Comparison of ENCODE assay signal across 29 mouse cellular contexts in the genomic region with DNA sequence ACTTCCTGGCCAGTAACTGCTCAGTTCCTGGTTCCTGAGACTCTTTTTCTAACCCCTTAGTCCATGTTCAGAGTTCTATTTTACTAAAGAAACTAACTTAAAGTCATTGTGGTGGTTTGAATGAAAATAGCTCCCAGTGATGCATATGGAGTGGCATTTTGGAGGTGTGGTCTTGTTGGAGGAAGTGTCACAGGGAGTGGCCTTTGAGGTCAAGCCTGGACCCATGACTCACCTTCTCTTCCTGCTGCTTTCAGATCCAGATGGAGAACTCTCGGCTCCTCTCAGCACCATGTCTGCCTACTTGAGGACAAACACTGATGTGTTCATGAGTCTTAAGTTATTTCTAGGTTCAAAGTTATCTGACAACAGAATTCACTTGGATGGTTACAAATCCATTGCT.
DNase-seq lines count a peak whose midpoint lies in the region; ATAC-seq and TF ChIP-seq lines count a peak whose summit lies in the region.
"Had no signal": no experiment of that assay in that cellular context is flagged by ENCODE, and none has a peak within 500 bp of the region (broad histone marks: within the 10 kb centered on the region; RNA-seq: fewer than 3 reads in every experiment).

No protein-coding gene starts in this region.

- TF ChIP-seq CTCF in embryonic fibroblast, embryonic 13.5 days (IDR thresholded peaks at IDR 0.05; ENCODE audit: borderline replicate concordance, insufficient read depth, low read length), result no peak
- no peak for TF ChIP-seq CTCF in stomach, postnatal 0 days (IDR thresholded peaks at IDR 0.05; ENCODE audit: low read depth)

- ATAC-seq in stomach, postnatal 0 days (ENCODE audit: low FRiP score, low TSS enrichment), result 0 out of 2 replicates have a peak, but pooled peaks have one; percentile 56
- ATAC-seq: forebrain, embryonic 13.5 days; forebrain, postnatal 0 days; hindbrain, postnatal 0 days; inflammation-experienced regulatory T-cells, adult 6 months; intestine, embryonic 16.5 days had no signal

- no peaks in the 10 kb centered on the region for H3K36me3 ChIP-seq in stomach, postnatal 0 days (ENCODE audit: control insufficient read depth, insufficient read depth, low read length)
- H3K36me3 ChIP-seq: embryonic facial prominence, embryonic 12.5 days; embryonic facial prominence, embryonic 15.5 days; forebrain, embryonic 10.5 days; heart, embryonic 10.5 days; heart, embryonic 13.5 days had no signal

- TF ChIP-seq EP300 in stomach, postnatal 0 days (optimal IDR thresholded peaks at IDR 0.05), result no peak

- WGBS in stomach, postnatal 0 days, result 38% methylated on average over 1 of the region's 1 CpGs

- H3K27me3 ChIP-seq in stomach, postnatal 0 days (ENCODE audit: control insufficient read depth, insufficient read depth, low read length), result no peaks in the 10 kb centered on the region
- H3K27me3 ChIP-seq: embryonic facial prominence, embryonic 12.5 days; embryonic facial prominence, embryonic 15.5 days; forebrain, embryonic 13.5 days; heart, embryonic 13.5 days had no signal

- H3K4me1 ChIP-seq in embryonic fibroblast, embryonic 13.5 days (ENCODE audit: control insufficient read depth, insufficient read depth, low read length), result no peaks in the 10 kb centered on the region; the same call in 1 of the 2 replicates
- no peaks in the 10 kb centered on the region for H3K4me1 ChIP-seq in stomach, postnatal 0 days (replicated peaks; ENCODE audit: control insufficient read depth, insufficient read depth)
- H3K4me1 ChIP-seq: embryonic facial prominence, embryonic 12.5 days; embryonic facial prominence, embryonic 15.5 days; forebrain, embryonic 10.5 days; forebrain, embryonic 13.5 days; heart, embryonic 10.5 days; heart, embryonic 13.5 days had no signal

- no peak overlapping the region for H3K4me3 ChIP-seq in embryonic fibroblast, embryonic 13.5 days (ENCODE audit: insufficient read depth, low read length)
- H3K4me3 ChIP-seq in stomach, postnatal 0 days (ENCODE audit: low read depth, low read length), result no peak overlapping the region
- H3K4me3 ChIP-seq: embryonic facial prominence, embryonic 12.5 days; embryonic facial prominence, embryonic 15.5 days; erythroblast, embryonic 14.5 days; forebrain, embryonic 10.5 days; forebrain, embryonic 13.5 days; gastrocnemius, adult 2 months; heart, embryonic 10.5 days; heart, embryonic 13.5 days had no signal

- peak overlapping the region; percentile 86 for H3K27ac ChIP-seq in embryonic fibroblast, embryonic 13.5 days (ENCODE audit: insufficient read depth, low read length)
- no peak overlapping the region for H3K27ac ChIP-seq in stomach, postnatal 0 days (replicated peaks)
- H3K27ac ChIP-seq: embryonic facial prominence, embryonic 12.5 days; embryonic facial prominence, embryonic 15.5 days; forebrain, embryonic 10.5 days; forebrain, embryonic 13.5 days; gastrocnemius, adult 2 months; heart, embryonic 10.5 days; heart, embryonic 13.5 days; hindbrain, embryonic 14.5 days; hindbrain, postnatal 0 days had no signal

- peak; percentile 65 for DNase-seq in 3134 (ENCODE audit: extremely low read depth, insufficient read length, low spot score)
- DNase-seq in Muller cell, postnatal 12 days (ENCODE audit: inconsistent ontology term), result peak; percentile 47
- DNase-seq in stomach, postnatal 0 days (ENCODE audit: low spot score), result no peak
- DNase-seq in gastrocnemius, postnatal 4 days (ENCODE audit: low spot score in 2 of 2), result no peak
- DNase-seq in embryo, embryonic 9.5 days (ENCODE audit: extremely low spot score), result no peak
- DNase-seq in liver, result no peak
- DNase-seq: adrenal gland, postnatal 10 days; adrenal gland, postnatal 36 days; cerebellum, adult 18-20 months; cerebellum, adult 9-10 months; cerebellum, postnatal 14 days; forebrain, postnatal 0 days; gastrocnemius, adult 2 months; gastrocnemius, postnatal 14 days; heart, adult 18-20 months; heart, postnatal 14 days; heart, postnatal 4 days had no signal

- H3K9me3 ChIP-seq in stomach, postnatal 0 days (ENCODE audit: control insufficient read depth, low read length), result no peaks in the 10 kb centered on the region
- H3K9me3 ChIP-seq: embryonic facial prominence, embryonic 12.5 days; embryonic facial prominence, embryonic 15.5 days; forebrain, embryonic 10.5 days; forebrain, embryonic 13.5 days; heart, embryonic 10.5 days had no signal

- H3K4me2 ChIP-seq in stomach, postnatal 0 days (replicated peaks; ENCODE audit: low read depth), result no peak overlapping the region
- H3K4me2 ChIP-seq: embryonic facial prominence, embryonic 12.5 days; embryonic facial prominence, embryonic 15.5 days; forebrain, embryonic 13.5 days; heart, embryonic 13.5 days; hindbrain, embryonic 14.5 days had no signal

- no peak overlapping the region for H3K9ac ChIP-seq in stomach, postnatal 0 days (ENCODE audit: low read length)
- H3K9ac ChIP-seq: embryonic facial prominence, embryonic 12.5 days; embryonic facial prominence, embryonic 15.5 days; forebrain, embryonic 13.5 days; forebrain, postnatal 0 days; heart, embryonic 13.5 days; hindbrain, embryonic 14.5 days had no signal

- no peak for TF ChIP-seq POLR2A in embryonic fibroblast, embryonic 13.5 days (IDR thresholded peaks at IDR 0.05; ENCODE audit: low read depth, low read length)

Comparison
In these comparisons a context has a peak if more than half of its experiments do, and no peak if none do; other contexts are left out.
1. DNase-seq: peak in 3134 (single experiment) and Muller cell, postnatal 12 days (single experiment); none in stomach, postnatal 0 days (single experiment), gastrocnemius, postnatal 4 days (0 of 2), embryo, embryonic 9.5 days (single experiment) and liver (single experiment).